Mouse (Mus musculus) forebrain, embryonic 14.5 days (tissue): ENCODE measurements around the gene Epb41l1. TPM values are rescaled to one million over a fixed set of nuclear protein-coding genes. Genes with fewer than 3 reads are reported as not detected.

ENCODE experiments used
- ATAC-seq: fragments of 200-750 bp; cut with Nextera tagmentation; 2 replicates; pipeline ENCODE4 v1.8.0; 2017; ENCODE audit warnings: mild to moderate bottlenecking, moderate library complexity
- DNase-seq: peaks from one replicate; pipeline ENCODE4 v3.0.0-alpha.2; 2015; ENCODE audit warnings: low spot score
- H3K27ac ChIP-seq: fragments of 300-500 bp; sonication (generic); 2 replicates; pipeline ENCODE4 v1.5.1; 2014; ENCODE audit warnings: low read depth, mild to moderate bottlenecking, control low read depth, low read length, moderate library complexity
- H3K27me3 ChIP-seq: fragments of 300-500 bp; sonication (generic); replicated peaks from 2 replicates; pipeline ENCODE4 v1.6.1; 2014; ENCODE audit warnings: low read length, control low read depth, mixed read lengths; ENCODE audit not compliant: control insufficient read depth, insufficient read depth
- H3K36me3 ChIP-seq: fragments of 300-500 bp; sonication (generic); 2 replicates; pipeline ENCODE4 v1.6.1; 2014; ENCODE audit warnings: low read length, control low read depth; ENCODE audit not compliant: control insufficient read depth, insufficient read depth
- H3K4me1 ChIP-seq: fragments of 300-500 bp; sonication (generic); 2 replicates; pipeline ENCODE4 v1.6.1; 2014; ENCODE audit warnings: antibody characterized with exemption, low read length, control low read depth; ENCODE audit not compliant: control insufficient read depth, insufficient read depth
- H3K4me2 ChIP-seq: fragments of 300-500 bp; sonication (generic); 2 replicates; pipeline ENCODE4 v1.6.1; 2014; ENCODE audit warnings: mild to moderate bottlenecking, control low read depth, low read length
- H3K4me3 ChIP-seq: fragments of 300-500 bp; sonication (generic); 2 replicates; pipeline ENCODE4 v1.5.1; 2014; ENCODE audit warnings: low read depth, low read length, control low read depth
- H3K9ac ChIP-seq: fragments of 300-500 bp; sonication (generic); 2 replicates; pipeline ENCODE4 v1.6.1; 2014; ENCODE audit warnings: mild to moderate bottlenecking, low read length, control low read depth, moderate library complexity
- H3K9me3 ChIP-seq: fragments of 300-500 bp; sonication (generic); replicated peaks from 2 replicates; pipeline ENCODE4 v1.6.1; 2016; ENCODE audit warnings: low read length, control low read depth, mixed read lengths; ENCODE audit not compliant: control insufficient read depth
- WGBS: fragments of 180-500 bp; shearing (Covaris S2); extraction: QIAGEN DNeasy Blood & Tissue Kit; methylation state at CpG from one replicate; pipeline ENCODE4 v1.1.7; 2014; 5-methylcytosine and 5-hydroxymethylcytosine counted together
- polyA plus RNA-seq: library from polyadenylated mRNA; unstranded; fragments of >200 nt; fragmentation: Nextera tagmentation; extraction: Ambion mirVana; gene quantifications from 2 replicates; pipeline ENCODE4 v1.2.1, GENCODE M21; 2014

Gene Epb41l1
- polyA plus RNA-seq, 1 experiment from 2014 or later: 9.6 TPM

GRCm38 (mm10) chr2:156474111-156474510 lies 53.4 kb downstream of the Epb41l1 start:
- Histone ChIP-seq H3K4me3 (no peak overlapping the region), H3K4me2 (no peak overlapping the region), H3K36me3 (no peaks in the 10 kb centered on the region), H3K9me3 (no peaks in the 10 kb centered on the region), H3K27ac (no peak overlapping the region), H3K9ac (no peak overlapping the region), H3K4me1 (peaks cover 14% of the 10 kb centered on the region), H3K27me3 (no peaks in the 10 kb centered on the region)
- 64% methylated on average over 3 of the region's 3 CpGs for WGBS
- no peak for DNase-seq
- ATAC-seq: no peak

GRCm38 (mm10) chr2:156474891-156475284 lies 54.2 kb downstream of the Epb41l1 start:
- WGBS: 28% methylated on average over 12 of the region's 12 CpGs
- peak overlapping the region; percentile 79; the same call in 1 of the 2 replicates for H3K27ac ChIP-seq
- ATAC-seq (no peak), DNase-seq (peak; percentile 20)
- no peaks in the 10 kb centered on the region for H3K27me3 ChIP-seq
- H3K36me3 ChIP-seq: no peaks in the 10 kb centered on the region
- no peaks in the 10 kb centered on the region for H3K9me3 ChIP-seq
- peaks cover 14% of the 10 kb centered on the region for H3K4me1 ChIP-seq
- peak overlapping the region; percentile 94 for H3K4me2 ChIP-seq
- H3K9ac ChIP-seq: peak overlapping the region; percentile 91
- peak overlapping the region; percentile 60 for H3K4me3 ChIP-seq

- Histone ChIP-seq H3K4me1 (peaks cover 14% of the 10 kb centered on the region), H3K4me2 (peak overlapping the region; percentile 94), H3K27me3 (no peaks in the 10 kb centered on the region), H3K9me3 (no peaks in the 10 kb centered on the region), H3K27ac (peak overlapping the region; percentile 79), H3K9ac (peak overlapping the region; percentile 91), H3K36me3 (no peaks in the 10 kb centered on the region), H3K4me3 (peak overlapping the region; percentile 60)
- WGBS: under 1% methylated on average over 71 of the region's 80 CpGs
- peak; percentile 76 for DNase-seq
- ATAC-seq: peak; percentile 84
These were observed 54.8 kb downstream of the Epb41l1 start for GRCm38 (mm10) chr2:156475285-156476110.

- no peaks in the 10 kb centered on the region for H3K9me3 ChIP-seq
- ATAC-seq: no peak
- H3K27me3 ChIP-seq: no peaks in the 10 kb centered on the region
These were observed 55.5 kb downstream of the Epb41l1 start for GRCm38 (mm10) chr2:156476111-156476747.

GRCm38 (mm10) chr2:156476748-156477151 lies 56.0 kb downstream of the Epb41l1 start:
- ATAC-seq (no peak), DNase-seq (no peak)
- H3K9me3 ChIP-seq: no peaks in the 10 kb centered on the region
- no peaks in the 10 kb centered on the region for H3K27me3 ChIP-seq
- H3K9ac ChIP-seq: peak overlapping the region; percentile 21; the same call in 1 of the 2 replicates
- 38% methylated on average over 5 of the region's 5 CpGs for WGBS
- H3K36me3 ChIP-seq: no peaks in the 10 kb centered on the region
- peaks cover 14% of the 10 kb centered on the region for H3K4me1 ChIP-seq
- 0 out of 2 replicates have a peak overlapping the region, but pooled peaks have one; percentile 8 for H3K4me3 ChIP-seq
- H3K27ac ChIP-seq: no peak overlapping the region
- H3K4me2 ChIP-seq: peak overlapping the region; percentile 94

More at GRCm38 (mm10) chr2:156476111-156476747, 55.5 kb downstream of the Epb41l1 start:
- no peak for DNase-seq
- Histone ChIP-seq H3K4me1 (peaks cover 14% of the 10 kb centered on the region), H3K4me3 (peak overlapping the region; percentile 60), H3K27ac (peak overlapping the region; percentile 79), H3K4me2 (peak overlapping the region; percentile 94), H3K36me3 (no peaks in the 10 kb centered on the region), H3K9ac (peak overlapping the region; percentile 91)
- whole genome bisulfite sequencing: 22% methylated on average over 8 of the region's 8 CpGs

GRCm38 (mm10) chr2:156478046-156478690 lies 57.5 kb downstream of the Epb41l1 start:
- Histone ChIP-seq H3K4me3 (no peak overlapping the region), H3K36me3 (no peaks in the 10 kb centered on the region), H3K9ac (no peak overlapping the region), H3K27me3 (no peaks in the 10 kb centered on the region), H3K4me2 (no peak overlapping the region), H3K27ac (no peak overlapping the region), H3K4me1 (peaks cover 14% of the 10 kb centered on the region), H3K9me3 (no peaks in the 10 kb centered on the region)
- no peak for ATAC-seq
- no peak for DNase-seq
- 80% methylated on average over 13 of the region's 13 CpGs for WGBS

GRCm38 (mm10) chr2:156479833-156480232 lies 59.1 kb downstream of the Epb41l1 start:
- H3K27ac ChIP-seq: no peak overlapping the region
- H3K9ac ChIP-seq: no peak overlapping the region
- H3K36me3 ChIP-seq: no peaks in the 10 kb centered on the region
- no peaks in the 10 kb centered on the region for H3K9me3 ChIP-seq
- no peak overlapping the region for H3K4me2 ChIP-seq
- no peak for DNase-seq
- H3K4me3 ChIP-seq: no peak overlapping the region
- H3K27me3 ChIP-seq: no peaks in the 10 kb centered on the region
- no peak for ATAC-seq
- 63% methylated on average over 7 of the region's 7 CpGs for WGBS
- H3K4me1 ChIP-seq: peaks cover 11% of the 10 kb centered on the region

- no peak for ATAC-seq
These were observed 59.6 kb downstream of the Epb41l1 start for GRCm38 (mm10) chr2:156480267-156480666.

More at GRCm38 (mm10) chr2:156480267-156480666, 59.6 kb downstream of the Epb41l1 start:
- Histone ChIP-seq H3K4me1 (peaks cover 7% of the 10 kb centered on the region; the same call in 1 of the 2 replicates), H3K27ac (no peak overlapping the region), H3K36me3 (no peaks in the 10 kb centered on the region), H3K9me3 (no peaks in the 10 kb centered on the region), H3K4me3 (no peak overlapping the region), H3K9ac (no peak overlapping the region), H3K27me3 (no peaks in the 10 kb centered on the region), H3K4me2 (no peak overlapping the region)
- 84% methylated on average over 7 of the region's 7 CpGs for WGBS
- DNase-seq: no peak
